Mouse (Mus musculus) kidney, postnatal 36 days (tissue): ENCODE data around the gene Plin5.
"Not testable (repeated sequence)": the region's sequence is repeated elsewhere in the genome, so short reads cannot be mapped to it uniquely, and the experiment has no call there.

Source experiments
- DNase-seq, 2 experiments: peaks; one replicate each; pipeline ENCODE4 v3.0.0; 2021 to 2022; ENCODE audit warnings: mixed read lengths in 2 of 2

Gene Plin5

GRCm38 (mm10) chr17:56071126-56071525 is 46.3 kb downstream of the Plin5 start:
- DNase-seq = no peak

GRCm38 (mm10) chr17:56069066-56069465 is 48.3 kb downstream of the Plin5 start:
- DNase-seq = no peak

- DNase-seq = no peak
These were observed 50.9 kb downstream of the Plin5 start for GRCm38 (mm10) chr17:56066451-56066850.

DNA sequence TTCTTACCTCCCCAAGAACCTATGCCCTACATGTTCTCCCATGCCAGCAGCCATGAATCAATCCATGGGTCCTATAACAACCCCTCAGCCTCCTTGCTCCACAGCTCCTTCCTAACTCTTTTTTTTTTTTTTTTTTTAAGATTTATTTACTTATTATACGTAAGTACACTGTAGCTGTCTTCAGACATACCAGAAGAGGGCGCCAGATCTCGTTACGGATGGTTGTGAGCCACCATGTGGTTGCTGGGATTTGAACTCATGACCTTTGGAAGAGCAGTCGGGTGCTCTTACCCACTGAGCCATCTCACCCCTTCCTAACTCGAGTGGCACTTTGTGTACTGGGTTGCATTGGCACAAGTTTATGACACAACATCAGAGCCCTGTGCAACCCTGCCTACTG is 51.7 kb downstream of the Plin5 start:
- not testable (repeated sequence) for DNase-seq

GRCm38 (mm10) chr17:56062081-56062480 is 55.3 kb downstream of the Plin5 start:
- no peak for DNase-seq
